Mouse (Mus musculus): ENCODE data around the gene Sumo3. TPM values are rescaled to one million over a fixed set of nuclear protein-coding genes. Genes with fewer than 3 reads are reported as not detected.

The Sumo3 gene
- polyA plus RNA-seq (2015; fragmentation: Nextera tagmentation; extraction: Ambion mirVana): 82.3 and 92.2 TPM in 2 replicates

- ATAC-seq (ENCODE audit: low read depth): peak; percentile 86
- Histone ChIP-seq H3K27ac (ENCODE audit: low read length) (peak within 1 kb of the TSS; percentile 96), H3K9me3 (replicated peaks; ENCODE audit: control insufficient read depth, low read length) (no peaks in the 10 kb centered on the region), H3K9ac (ENCODE audit: low read depth, low read length) (peak within 1 kb of the TSS; percentile 84), H3K4me1 (ENCODE audit: control insufficient read depth, low read depth, low read length) (peaks cover 34% of the 10 kb centered on the region), H3K36me3 (ENCODE audit: control insufficient read depth, insufficient read depth) (peaks cover 10% of the 10 kb centered on the region), H3K27me3 (ENCODE audit: control insufficient read depth, insufficient read depth, low read depth, low read length) (no peaks in the 10 kb centered on the region), H3K4me3 (ENCODE audit: low read depth, low read length) (peak within 1 kb of the TSS; percentile 81), H3K4me2 (ENCODE audit: low read depth, low read length) (peak within 1 kb of the TSS; percentile 98)
- WGBS (ENCODE audit: insufficient replicate concordance): under 1% methylated on average over 102 of the region's 119 CpGs
These were observed at the start of gene Sumo3, which contains the start of gene Gm49325 for GRCm38 (mm10) chr10:77605908-77606826. Gene Sumo3, plus strand, starts transcription at chr10:77606097. Gene Gm49325, plus strand, starts transcription at chr10:77606197.

- no peak overlapping the region for H3K4me3 ChIP-seq (ENCODE audit: low read depth, low read length)
- ATAC-seq (ENCODE audit: low read depth): no peak
- no peak overlapping the region for H3K9ac ChIP-seq (ENCODE audit: low read depth, low read length)
- no peak overlapping the region for H3K4me2 ChIP-seq (ENCODE audit: low read depth, low read length)
- H3K9me3 ChIP-seq (replicated peaks; ENCODE audit: control insufficient read depth, low read length): no peaks in the 10 kb centered on the region
- H3K27me3 ChIP-seq (ENCODE audit: control insufficient read depth, insufficient read depth, low read depth, low read length): no peaks in the 10 kb centered on the region
- H3K27ac ChIP-seq (ENCODE audit: low read length): no peak overlapping the region
- no peaks in the 10 kb centered on the region for H3K36me3 ChIP-seq (ENCODE audit: control insufficient read depth, insufficient read depth)
- 73% methylated on average over 7 of the region's 7 CpGs for WGBS (ENCODE audit: insufficient replicate concordance)
- peaks cover 7% of the 10 kb centered on the region for H3K4me1 ChIP-seq (ENCODE audit: control insufficient read depth, low read depth, low read length)
These were observed 49.3 kb upstream of the Sumo3 start for GRCm38 (mm10) chr10:77556631-77557030.

- H3K4me1 ChIP-seq (ENCODE audit: control insufficient read depth, low read depth, low read length): peaks cover 7% of the 10 kb centered on the region
- 75% methylated on average over 4 of the region's 4 CpGs for WGBS (ENCODE audit: insufficient replicate concordance)
- no peak for ATAC-seq (ENCODE audit: low read depth)
- no peaks in the 10 kb centered on the region for H3K36me3 ChIP-seq (ENCODE audit: control insufficient read depth, insufficient read depth)
- H3K4me2 ChIP-seq (ENCODE audit: low read depth, low read length): no peak overlapping the region
- H3K9ac ChIP-seq (ENCODE audit: low read depth, low read length): no peak overlapping the region
- no peaks in the 10 kb centered on the region for H3K27me3 ChIP-seq (ENCODE audit: control insufficient read depth, insufficient read depth, low read depth, low read length)
- no peak overlapping the region for H3K4me3 ChIP-seq (ENCODE audit: low read depth, low read length)
- H3K9me3 ChIP-seq (replicated peaks; ENCODE audit: control insufficient read depth, low read length): no peaks in the 10 kb centered on the region
- no peak overlapping the region for H3K27ac ChIP-seq (ENCODE audit: low read length)
These were observed 48.3 kb upstream of the Sumo3 start for GRCm38 (mm10) chr10:77557641-77558040.

- Histone ChIP-seq H3K9me3 (replicated peaks; ENCODE audit: control insufficient read depth, low read length) (no peaks in the 10 kb centered on the region), H3K36me3 (ENCODE audit: control insufficient read depth, insufficient read depth) (no peaks in the 10 kb centered on the region), H3K27ac (ENCODE audit: low read length) (no peak overlapping the region), H3K4me3 (ENCODE audit: low read depth, low read length) (no peak overlapping the region), H3K4me2 (ENCODE audit: low read depth, low read length) (no peak overlapping the region), H3K9ac (ENCODE audit: low read depth, low read length) (no peak overlapping the region), H3K27me3 (ENCODE audit: control insufficient read depth, insufficient read depth, low read depth, low read length) (no peaks in the 10 kb centered on the region), H3K4me1 (ENCODE audit: control insufficient read depth, low read depth, low read length) (peaks cover 7% of the 10 kb centered on the region)
- 69% methylated on average over 11 of the region's 11 CpGs for WGBS (ENCODE audit: insufficient replicate concordance)
- ATAC-seq (ENCODE audit: low read depth): no peak
These were observed 45.8 kb upstream of the Sumo3 start for GRCm38 (mm10) chr10:77560090-77560489.

GRCm38 (mm10) chr10:77560830-77561229 lies 45.1 kb upstream of the Sumo3 start:
- no peak overlapping the region for H3K4me3 ChIP-seq (ENCODE audit: low read depth, low read length)
- H3K27me3 ChIP-seq (ENCODE audit: control insufficient read depth, insufficient read depth, low read depth, low read length): no peaks in the 10 kb centered on the region
- no peak overlapping the region for H3K4me2 ChIP-seq (ENCODE audit: low read depth, low read length)
- no peak overlapping the region for H3K9ac ChIP-seq (ENCODE audit: low read depth, low read length)
- H3K27ac ChIP-seq (ENCODE audit: low read length): no peak overlapping the region
- no peak for ATAC-seq (ENCODE audit: low read depth)
- peaks cover 7% of the 10 kb centered on the region for H3K4me1 ChIP-seq (ENCODE audit: control insufficient read depth, low read depth, low read length)
- no peaks in the 10 kb centered on the region for H3K9me3 ChIP-seq (replicated peaks; ENCODE audit: control insufficient read depth, low read length)
- no peaks in the 10 kb centered on the region for H3K36me3 ChIP-seq (ENCODE audit: control insufficient read depth, insufficient read depth)
- WGBS (ENCODE audit: insufficient replicate concordance): 71% methylated on average over 9 of the region's 9 CpGs

- 0 out of 2 replicates have a peak, but pooled peaks have one; percentile 31 for ATAC-seq (ENCODE audit: low read depth)
- H3K4me2 ChIP-seq (ENCODE audit: low read depth, low read length): no peak overlapping the region
- H3K36me3 ChIP-seq (ENCODE audit: control insufficient read depth, insufficient read depth): no peaks in the 10 kb centered on the region
- peaks cover 7% of the 10 kb centered on the region for H3K4me1 ChIP-seq (ENCODE audit: control insufficient read depth, low read depth, low read length)
- 44% methylated on average over 2 of the region's 2 CpGs for WGBS (ENCODE audit: insufficient replicate concordance)
- no peak overlapping the region for H3K4me3 ChIP-seq (ENCODE audit: low read depth, low read length)
- no peak overlapping the region for H3K9ac ChIP-seq (ENCODE audit: low read depth, low read length)
- H3K27ac ChIP-seq (ENCODE audit: low read length): no peak overlapping the region
- no peaks in the 10 kb centered on the region for H3K9me3 ChIP-seq (replicated peaks; ENCODE audit: control insufficient read depth, low read length)
- H3K27me3 ChIP-seq (ENCODE audit: control insufficient read depth, insufficient read depth, low read depth, low read length): no peaks in the 10 kb centered on the region
These were observed 44.4 kb upstream of the Sumo3 start for GRCm38 (mm10) chr10:77561508-77561907.

- Histone ChIP-seq H3K27ac (ENCODE audit: low read length) (no peak overlapping the region), H3K4me1 (ENCODE audit: control insufficient read depth, low read depth, low read length) (peaks cover 7% of the 10 kb centered on the region), H3K4me3 (ENCODE audit: low read depth, low read length) (no peak overlapping the region), H3K9me3 (replicated peaks; ENCODE audit: control insufficient read depth, low read length) (no peaks in the 10 kb centered on the region), H3K36me3 (ENCODE audit: control insufficient read depth, insufficient read depth) (no peaks in the 10 kb centered on the region), H3K4me2 (ENCODE audit: low read depth, low read length) (no peak overlapping the region), H3K27me3 (ENCODE audit: control insufficient read depth, insufficient read depth, low read depth, low read length) (no peaks in the 10 kb centered on the region), H3K9ac (ENCODE audit: low read depth, low read length) (no peak overlapping the region)
- 43% methylated on average over 8 of the region's 8 CpGs for WGBS (ENCODE audit: insufficient replicate concordance)
- ATAC-seq (ENCODE audit: low read depth): no peak
These were observed 40.9 kb upstream of the Sumo3 start for GRCm38 (mm10) chr10:77565005-77565404.

GRCm38 (mm10) chr10:77566651-77567050 lies 39.2 kb upstream of the Sumo3 start:
- no peak for ATAC-seq (ENCODE audit: low read depth)
- Histone ChIP-seq H3K9ac (ENCODE audit: low read depth, low read length) (no peak overlapping the region), H3K27ac (ENCODE audit: low read length) (no peak overlapping the region), H3K27me3 (ENCODE audit: control insufficient read depth, insufficient read depth, low read depth, low read length) (no peaks in the 10 kb centered on the region), H3K36me3 (ENCODE audit: control insufficient read depth, insufficient read depth) (no peaks in the 10 kb centered on the region), H3K4me1 (ENCODE audit: control insufficient read depth, low read depth, low read length) (no peaks in the 10 kb centered on the region; the same call in none of the 2 replicates), H3K4me2 (ENCODE audit: low read depth, low read length) (no peak overlapping the region), H3K9me3 (replicated peaks; ENCODE audit: control insufficient read depth, low read length) (no peaks in the 10 kb centered on the region), H3K4me3 (ENCODE audit: low read depth, low read length) (no peak overlapping the region)
- WGBS (ENCODE audit: insufficient replicate concordance): 19% methylated on average over 8 of the region's 8 CpGs

GRCm38 (mm10) chr10:77569481-77569880 lies 36.4 kb upstream of the Sumo3 start:
- H3K9ac ChIP-seq (ENCODE audit: low read depth, low read length): no peak overlapping the region

More at GRCm38 (mm10) chr10:77569481-77569880, 36.4 kb upstream of the Sumo3 start:
- Histone ChIP-seq H3K4me2 (ENCODE audit: low read depth, low read length) (no peak overlapping the region), H3K27ac (ENCODE audit: low read length) (no peak overlapping the region), H3K36me3 (ENCODE audit: control insufficient read depth, insufficient read depth) (no peaks in the 10 kb centered on the region), H3K4me1 (ENCODE audit: control insufficient read depth, low read depth, low read length) (peaks cover 6% of the 10 kb centered on the region), H3K9me3 (replicated peaks; ENCODE audit: control insufficient read depth, low read length) (no peaks in the 10 kb centered on the region), H3K27me3 (ENCODE audit: control insufficient read depth, insufficient read depth, low read depth, low read length) (no peaks in the 10 kb centered on the region), H3K4me3 (ENCODE audit: low read depth, low read length) (no peak overlapping the region)
- 44% methylated on average over 7 of the region's 7 CpGs for WGBS (ENCODE audit: insufficient replicate concordance)
- ATAC-seq (ENCODE audit: low read depth): no peak
